Mouse (Mus musculus): ENCODE measurements around the gene Gm45140.

GRCm38 (mm10) chr6:87750184-87750910 is 85.2 kb downstream of the Gm45140 start:
- TF ChIP-seq CTCF (IDR thresholded peaks at IDR 0.05; ENCODE audit: borderline replicate concordance, extremely low read depth, insufficient read depth, insufficient read length) (no peak), POLR2A (IDR thresholded peaks at IDR 0.05; ENCODE audit: borderline replicate concordance, extremely low read depth, insufficient read depth, insufficient read length, poor library complexity, severe bottlenecking) (no peak)
